Mouse (Mus musculus): ENCODE results near the gene Oasl2.

GRCm38 (mm10) chr5:114933206-114933605 lies 36.5 kb downstream of the Oasl2 start:
- TF ChIP-seq CTCF (IDR thresholded peaks at IDR 0.05; ENCODE audit: borderline replicate concordance, extremely low read depth, insufficient read depth, insufficient read length), result no peak
- no peak for TF ChIP-seq POLR2A (IDR thresholded peaks at IDR 0.05; ENCODE audit: borderline replicate concordance, extremely low read depth, insufficient read depth, insufficient read length, poor library complexity, severe bottlenecking)

Measured in brain, embryonic 14.5 days (tissue).